Mouse (Mus musculus) E14TG2a.4 (cell line): ENCODE measurements at regions not wholly inside any gene's neighbourhood (a gene's known extent, or its start where the extent isn't known, plus 50 kb on each side); places are given as distances from the start of the nearest gene placed in this dataset.

ENCODE experiments used
- H3K27me3 ChIP-seq: 2 replicates; pipeline ENCODE4 v1.6.1; 2014; ENCODE audit warnings: low read length, control low read depth; ENCODE audit not compliant: insufficient read depth
- H3K36me3 ChIP-seq: 2 replicates; pipeline ENCODE4 v1.6.1; 2014; ENCODE audit warnings: low read length, control low read depth; ENCODE audit not compliant: insufficient read depth
- H3K4me1 ChIP-seq: replicated peaks from 2 replicates; pipeline ENCODE4 v1.6.1; 2014; ENCODE audit warnings: low read depth, low read length, control low read depth
- H3K4me3 ChIP-seq: replicated peaks from 2 replicates; pipeline ENCODE4 v1.5.1; 2014; ENCODE audit warnings: mild to moderate bottlenecking, low read length
- H3K9me3 ChIP-seq: 2 replicates; pipeline ENCODE4 v1.6.1; 2014; ENCODE audit warnings: low read length, control low read depth
- CTCF ChIP-seq: conservative IDR thresholded peaks from 2 replicates; pipeline ENCODE4 v1.5.1; 2014; ENCODE audit warnings: low read length
- NANOG ChIP-seq: IDR thresholded peaks from 2 replicates; pipeline ENCODE4 v1.6.1; 2014; ENCODE audit warnings: borderline replicate concordance, low read length, mixed read lengths
- POU5F1 ChIP-seq: IDR thresholded peaks from 2 replicates; pipeline ENCODE4 v1.6.1; 2014; ENCODE audit warnings: low read length, borderline replicate concordance

DNA sequence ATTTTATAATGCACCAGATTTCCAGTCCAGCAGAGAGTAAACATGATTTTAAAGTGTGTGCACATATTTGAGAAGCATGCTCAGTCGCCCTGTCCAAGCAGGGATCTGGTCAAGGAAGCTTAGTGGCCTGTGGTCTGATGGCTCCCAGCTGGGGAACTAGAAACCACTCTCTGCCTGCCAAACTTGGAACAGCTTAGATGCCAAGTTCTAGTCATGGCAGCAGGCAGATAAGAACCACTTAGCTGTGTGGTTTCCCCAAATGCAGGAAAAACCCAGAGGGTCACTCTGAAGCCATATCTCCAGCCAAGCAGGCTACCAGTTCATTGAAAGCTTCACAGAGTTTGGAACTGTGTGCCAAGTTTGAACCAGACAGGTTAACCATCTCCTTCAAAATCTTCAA is 86.1 kb downstream of the Fam114a2 start:
- Histone ChIP-seq H3K4me1 (no peaks in the 10 kb centered on the region), H3K36me3 (no peaks in the 10 kb centered on the region), H3K27me3 (no peaks in the 10 kb centered on the region), H3K9me3 (no peaks in the 10 kb centered on the region; the same call in 1 of the 2 replicates), H3K4me3 (no peak overlapping the region)
- TF ChIP-seq POU5F1 (no peak), CTCF (no peak), NANOG (no peak)

- H3K9me3 ChIP-seq = no peaks in the 10 kb centered on the region; the same call in 1 of the 2 replicates
- no peaks in the 10 kb centered on the region for H3K4me1 ChIP-seq
- no peaks in the 10 kb centered on the region for H3K27me3 ChIP-seq
- no peak overlapping the region for H3K4me3 ChIP-seq
- H3K36me3 ChIP-seq = no peaks in the 10 kb centered on the region
- no peak for TF ChIP-seq CTCF
- TF ChIP-seq NANOG = no peak
- no peak for TF ChIP-seq POU5F1
These were observed 86.5 kb downstream of the Fam114a2 start for GRCm38 (mm10) chr11:57431886-57432285.

DNA sequence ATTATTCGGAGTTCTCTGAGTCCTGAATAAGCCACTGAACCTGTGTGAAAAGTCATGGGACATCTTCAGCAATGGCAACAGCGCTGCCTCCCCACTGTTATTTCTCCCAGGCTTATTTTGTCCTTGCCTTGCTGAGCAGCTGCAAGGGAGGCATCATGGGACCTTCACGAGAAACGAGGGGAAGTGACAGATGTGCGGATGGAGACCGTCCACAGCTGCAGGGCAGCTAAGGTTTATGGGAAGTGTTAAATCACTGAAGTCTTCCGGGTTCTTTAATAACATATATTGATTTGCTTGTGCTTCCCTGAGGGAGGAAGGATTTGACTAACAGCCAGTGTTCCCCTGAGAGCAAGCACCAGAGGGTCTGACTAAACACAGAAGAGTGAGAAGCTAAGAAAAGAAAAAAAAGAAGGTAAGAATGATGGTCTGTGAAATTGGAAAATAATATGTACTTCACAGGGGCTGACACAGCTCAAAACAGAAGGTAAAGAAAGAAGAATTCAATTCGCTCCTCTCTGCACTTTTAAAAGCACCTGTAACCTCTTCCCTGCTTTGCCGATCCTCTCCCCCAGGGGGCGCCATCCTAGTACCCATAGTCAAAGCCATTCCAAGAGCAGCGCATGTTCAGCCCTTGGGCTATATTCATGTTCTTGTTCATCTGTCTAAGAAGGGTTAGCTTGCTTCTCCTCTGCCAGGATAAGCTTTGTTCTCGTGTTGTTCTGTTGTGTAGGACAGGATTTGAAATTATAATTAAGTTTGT is 92.2 kb downstream of the Fam114a2 start:
- Histone ChIP-seq H3K4me1 (no peaks in the 10 kb centered on the region), H3K36me3 (no peaks in the 10 kb centered on the region), H3K9me3 (no peaks in the 10 kb centered on the region), H3K4me3 (no peak overlapping the region), H3K27me3 (no peaks in the 10 kb centered on the region)
- no peak for TF ChIP-seq NANOG
- peak; percentile 71 for TF ChIP-seq CTCF

DNA sequence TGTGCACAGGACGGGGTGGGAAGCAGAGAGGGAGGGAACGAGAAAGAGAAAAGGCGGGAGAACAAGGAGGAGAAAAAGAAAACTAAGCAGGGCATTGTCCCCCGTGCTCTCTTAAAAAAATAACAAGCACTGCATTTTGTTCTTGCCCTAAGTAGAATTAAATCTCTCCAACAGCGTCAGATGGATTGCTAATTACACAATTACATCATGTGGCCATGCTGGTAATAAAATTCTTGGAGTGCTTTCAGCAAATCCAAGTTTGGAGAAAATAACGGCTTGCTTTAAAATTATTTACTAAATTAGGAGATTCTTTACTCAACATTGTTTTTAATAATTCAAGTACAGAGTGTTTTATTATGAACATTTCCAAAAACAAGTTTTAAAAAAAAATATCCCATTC is 99.0 kb downstream of the Fam114a2 start:
- no peaks in the 10 kb centered on the region for H3K9me3 ChIP-seq

GRCm38 (mm10) chr11:57416011-57416410 is 102.4 kb downstream of the Fam114a2 start:
- Histone ChIP-seq H3K9me3 (no peaks in the 10 kb centered on the region), H3K4me3 (no peak overlapping the region), H3K36me3 (no peaks in the 10 kb centered on the region), H3K27me3 (no peaks in the 10 kb centered on the region), H3K4me1 (no peaks in the 10 kb centered on the region)
- TF ChIP-seq POU5F1 (no peak), CTCF (no peak)

More for the DNA sequence above, 99.0 kb downstream of the Fam114a2 start:
- H3K4me3 ChIP-seq = no peak overlapping the region
- H3K4me1 ChIP-seq = no peaks in the 10 kb centered on the region
- no peaks in the 10 kb centered on the region for H3K36me3 ChIP-seq
- TF ChIP-seq CTCF (no peak), POU5F1 (no peak), NANOG (no peak)
- no peaks in the 10 kb centered on the region for H3K27me3 ChIP-seq

DNA sequence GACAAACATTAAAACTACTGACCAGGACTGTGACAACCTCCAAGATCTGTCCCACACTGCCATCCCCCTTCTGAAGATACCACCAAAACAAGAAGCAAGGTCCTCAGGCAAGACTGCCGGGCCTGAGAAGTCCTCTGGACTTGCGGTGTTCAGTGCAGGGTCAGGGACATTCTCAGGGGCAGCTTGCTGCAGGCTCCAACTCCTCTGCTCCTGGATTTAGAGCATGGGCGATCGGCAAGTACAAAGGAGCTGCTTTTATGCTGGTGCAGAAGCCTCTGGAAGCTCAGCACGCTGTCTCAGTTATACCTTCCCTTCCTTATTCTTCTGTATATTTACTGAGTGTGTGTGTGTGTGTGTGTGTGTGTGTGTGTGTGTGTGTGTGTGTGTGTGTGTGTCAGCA is 103.2 kb downstream of the Fam114a2 start:
- H3K9me3 ChIP-seq = no peaks in the 10 kb centered on the region
- no peaks in the 10 kb centered on the region for H3K27me3 ChIP-seq
- no peaks in the 10 kb centered on the region for H3K36me3 ChIP-seq
- TF ChIP-seq CTCF (no peak), POU5F1 (no peak), NANOG (no peak)
- no peaks in the 10 kb centered on the region for H3K4me1 ChIP-seq
- no peak overlapping the region for H3K4me3 ChIP-seq

DNA sequence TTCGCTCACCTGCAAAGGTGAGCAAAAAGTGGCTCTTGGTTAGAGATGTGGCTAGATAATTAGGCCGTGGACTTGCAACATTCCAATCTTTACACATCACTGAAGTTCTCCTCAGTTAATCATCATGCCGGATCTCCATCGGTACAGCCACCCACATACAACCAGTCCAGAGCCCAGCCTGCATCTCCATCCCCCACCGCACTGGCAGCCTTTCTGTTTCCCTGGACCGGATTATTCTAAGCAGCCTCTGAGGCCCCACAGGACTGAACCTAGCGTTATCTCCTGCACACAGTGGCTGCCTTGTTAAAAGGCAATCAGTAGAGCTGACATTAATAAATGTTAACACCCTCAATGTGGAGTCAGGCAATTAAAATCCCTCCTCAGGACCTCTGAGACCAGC is 103.7 kb downstream of the Fam114a2 start:
- no peaks in the 10 kb centered on the region for H3K36me3 ChIP-seq
- H3K4me3 ChIP-seq = no peak overlapping the region
- no peaks in the 10 kb centered on the region for H3K4me1 ChIP-seq
- no peaks in the 10 kb centered on the region for H3K9me3 ChIP-seq
- no peaks in the 10 kb centered on the region for H3K27me3 ChIP-seq
- TF ChIP-seq CTCF (no peak), POU5F1 (no peak), NANOG (no peak)

GRCm38 (mm10) chr11:57413271-57413670 is 105.1 kb downstream of the Fam114a2 start:
- Histone ChIP-seq H3K4me1 (no peaks in the 10 kb centered on the region), H3K9me3 (no peaks in the 10 kb centered on the region), H3K36me3 (no peaks in the 10 kb centered on the region), H3K4me3 (no peak overlapping the region), H3K27me3 (no peaks in the 10 kb centered on the region)
- TF ChIP-seq CTCF (no peak), POU5F1 (no peak), NANOG (no peak)

DNA sequence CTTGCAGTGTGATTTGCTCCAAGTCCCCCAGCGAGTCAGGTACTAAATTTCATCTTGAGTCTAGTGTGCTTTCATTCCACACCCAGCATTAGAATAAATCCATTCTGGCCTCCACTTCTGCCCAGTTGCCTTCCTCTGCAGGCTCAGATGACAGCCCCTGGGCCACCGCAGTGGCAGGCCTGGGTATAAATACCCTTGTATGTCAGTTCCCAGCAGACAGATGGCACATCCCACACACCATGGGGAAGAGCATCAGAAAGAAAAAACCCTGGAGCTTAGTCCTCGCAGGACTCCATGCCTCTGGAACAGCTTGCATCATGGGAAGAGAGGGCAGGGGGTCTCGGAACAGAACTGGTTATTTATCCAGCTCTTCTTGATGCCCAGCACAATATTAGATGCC is 105.7 kb downstream of the Fam114a2 start:
- Histone ChIP-seq H3K27me3 (no peaks in the 10 kb centered on the region), H3K9me3 (no peaks in the 10 kb centered on the region), H3K36me3 (no peaks in the 10 kb centered on the region), H3K4me3 (no peak overlapping the region), H3K4me1 (no peaks in the 10 kb centered on the region)
- TF ChIP-seq CTCF (no peak), POU5F1 (no peak), NANOG (no peak)
